ENCODE assay signal across 8 mouse cellular contexts in genomic region chr9:87730961-87731535, GRCm38 (mm10). TPM values are rescaled to one million over a fixed set of nuclear protein-coding genes. Genes with fewer than 3 reads are reported as not detected.
DNase-seq lines count a peak whose midpoint lies in the region; ATAC-seq and TF ChIP-seq lines count a peak whose summit lies in the region.

Gene Tbx18 (minus strand): TSS chr9:87731260.

- under 1% methylated on average over 27 of the region's 27 CpGs for WGBS in embryonic facial prominence, embryonic 14.5 days
- WGBS in heart, embryonic 13.5 days = under 1% methylated on average over 27 of the region's 27 CpGs
- WGBS in stomach, postnatal 0 days = under 1% methylated on average over 27 of the region's 27 CpGs

- TF ChIP-seq EP300 in stomach, postnatal 0 days (optimal IDR thresholded peaks at IDR 0.05) = no peak

- H3K9me3 ChIP-seq in embryonic facial prominence, embryonic 14.5 days (ENCODE audit: control insufficient read depth, low read length) = no peaks in the 10 kb centered on the region
- H3K9me3 ChIP-seq in heart, embryonic 13.5 days = no peaks in the 10 kb centered on the region
- H3K9me3 ChIP-seq in stomach, postnatal 0 days (ENCODE audit: control insufficient read depth, low read length) = no peaks in the 10 kb centered on the region

- H3K4me2 ChIP-seq in embryonic facial prominence, embryonic 14.5 days (ENCODE audit: low read depth, low read length) = peak within 1 kb of the TSS; percentile 78
- peak within 1 kb of the TSS; percentile 78 for H3K4me2 ChIP-seq in heart, embryonic 13.5 days
- H3K4me2 ChIP-seq in stomach, postnatal 0 days (replicated peaks; ENCODE audit: low read depth) = peak within 1 kb of the TSS; percentile 65

- TF ChIP-seq CTCF in stomach, postnatal 0 days (IDR thresholded peaks at IDR 0.05; ENCODE audit: low read depth) = peak; percentile 44

- H3K27me3 ChIP-seq in embryonic facial prominence, embryonic 14.5 days (replicated peaks; ENCODE audit: control insufficient read depth, insufficient read depth, low read length) = peaks cover 87% of the 10 kb centered on the region
- H3K27me3 ChIP-seq in heart, embryonic 13.5 days (replicated peaks) = peaks cover 58% of the 10 kb centered on the region
- H3K27me3 ChIP-seq in stomach, postnatal 0 days (ENCODE audit: control insufficient read depth, insufficient read depth, low read length) = peaks cover 25% of the 10 kb centered on the region; the same call in 1 of the 2 replicates

- peak within 1 kb of the TSS; percentile 79 for H3K9ac ChIP-seq in embryonic facial prominence, embryonic 14.5 days (ENCODE audit: low read depth, low read length)
- H3K9ac ChIP-seq in heart, embryonic 13.5 days = peak within 1 kb of the TSS; percentile 98
- peak within 1 kb of the TSS; percentile 48 for H3K9ac ChIP-seq in stomach, postnatal 0 days (ENCODE audit: low read length)

- H3K4me3 ChIP-seq in embryonic facial prominence, embryonic 14.5 days (ENCODE audit: low read depth, low read length) = peak within 1 kb of the TSS; percentile 57
- peak within 1 kb of the TSS; percentile 81 for H3K4me3 ChIP-seq in heart, embryonic 13.5 days
- peak within 1 kb of the TSS; percentile 44 for H3K4me3 ChIP-seq in stomach, postnatal 0 days (ENCODE audit: low read depth, low read length)

- peak; percentile 10 for DNase-seq in CD4-positive, CD25-positive, alpha-beta regulatory T cell, adult 2 months (ENCODE audit: low read depth, low spot score)
- peak; percentile 98 for DNase-seq in R1 (ENCODE audit: low read depth, low spot score)
- peak; percentile 97 for DNase-seq in embryonic facial prominence, embryonic 14.5 days (ENCODE audit: low spot score)
- DNase-seq in kidney, postnatal 14 days = peak; percentile 54
- DNase-seq in lung, postnatal 4 days = peak; percentile 49 to 67
- peak; percentile 50 for DNase-seq in stomach, postnatal 0 days (ENCODE audit: low spot score)
- no peak for DNase-seq in frontal cortex, adult 2 months (ENCODE audit: extremely low spot score in 1 of 2, low spot score in 1 of 2)

- H3K27ac ChIP-seq in embryonic facial prominence, embryonic 14.5 days (replicated peaks; ENCODE audit: low read depth, low read length) = peak within 1 kb of the TSS; percentile 86
- peak within 1 kb of the TSS; percentile 94 for H3K27ac ChIP-seq in heart, embryonic 13.5 days (replicated peaks)
- H3K27ac ChIP-seq in stomach, postnatal 0 days (replicated peaks) = no peak within 1 kb of the TSS

- no peaks in the 10 kb centered on the region for H3K36me3 ChIP-seq in embryonic facial prominence, embryonic 14.5 days (ENCODE audit: control insufficient read depth, insufficient read depth, low read length)
- peaks cover 4% of the 10 kb centered on the region; the same call in 1 of the 2 replicates for H3K36me3 ChIP-seq in heart, embryonic 13.5 days
- H3K36me3 ChIP-seq in stomach, postnatal 0 days (ENCODE audit: control insufficient read depth, insufficient read depth, low read length) = no peaks in the 10 kb centered on the region

- ATAC-seq in embryonic facial prominence, embryonic 14.5 days (ENCODE audit: low read depth) = peak; percentile 88
- peak; percentile 66; the same call in 1 of the 2 replicates for ATAC-seq in heart, embryonic 13.5 days (ENCODE audit: extremely low read depth, insufficient number of reproducible peaks, low FRiP score, low TSS enrichment)
- peak; percentile 40; the same call in 1 of the 2 replicates for ATAC-seq in stomach, postnatal 0 days (ENCODE audit: low FRiP score, low TSS enrichment)

- H3K4me1 ChIP-seq in embryonic facial prominence, embryonic 14.5 days (ENCODE audit: control insufficient read depth, insufficient read depth, low read length) = no peaks in the 10 kb centered on the region
- peaks cover 11% of the 10 kb centered on the region for H3K4me1 ChIP-seq in heart, embryonic 13.5 days
- no peaks in the 10 kb centered on the region; the same call in 1 of the 2 replicates for H3K4me1 ChIP-seq in stomach, postnatal 0 days (replicated peaks; ENCODE audit: control insufficient read depth, insufficient read depth)

RNA-seq across cellular contexts. Expression of gene Tbx18, which starts in this region (rescaled TPM):
- polyA plus RNA-seq in embryonic facial prominence, embryonic 14.5 days (2014; fragmentation: Nextera tagmentation; extraction: Ambion mirVana) = 5.7 and 8.2 TPM in 2 replicates
- 10.1 and 10.5 TPM in 2 replicates for polyA plus RNA-seq in heart, embryonic 13.5 days (2015; fragmentation: Nextera tagmentation; extraction: Ambion mirVana)
- 0.08 and 0.18 TPM in 2 replicates for polyA plus RNA-seq in stomach, postnatal 0 days (2015; fragmentation: Nextera tagmentation; extraction: Ambion mirVana)
- polyA plus RNA-seq in frontal cortex, adult 2 months (2012; rRNA removed) = 1.3 and 2.3 TPM in 2 replicates

Comparison
In these comparisons a context has a peak if more than half of its experiments do, and no peak if none do; other contexts are left out.
1. Peak in DNase-seq, ATAC-seq, H3K4me3 ChIP-seq, H3K9ac ChIP-seq and H3K4me2 ChIP-seq in stomach, postnatal 0 days; RNA of the gene not detected or under 1 TPM.
2. DNase-seq: peak in CD4-positive, CD25-positive, alpha-beta regulatory T cell, adult 2 months (single experiment), R1 (single experiment), embryonic facial prominence, embryonic 14.5 days (single experiment), kidney, postnatal 14 days (single experiment) and lung, postnatal 4 days (2 of 2); none in frontal cortex, adult 2 months (0 of 2).
3. H3K9ac ChIP-seq: peak in every context shown above with its lines; median percentile 98 in heart, embryonic 13.5 days; 79 in embryonic facial prominence, embryonic 14.5 days; 48 in stomach, postnatal 0 days.
4. Peak in every context shown above with its lines, with median percentiles within 50 percentile points of each other: ATAC-seq, H3K4me2 ChIP-seq and H3K4me3 ChIP-seq.